12 mouse cellular contexts compared by ENCODE assay signal in the genomic region with DNA sequence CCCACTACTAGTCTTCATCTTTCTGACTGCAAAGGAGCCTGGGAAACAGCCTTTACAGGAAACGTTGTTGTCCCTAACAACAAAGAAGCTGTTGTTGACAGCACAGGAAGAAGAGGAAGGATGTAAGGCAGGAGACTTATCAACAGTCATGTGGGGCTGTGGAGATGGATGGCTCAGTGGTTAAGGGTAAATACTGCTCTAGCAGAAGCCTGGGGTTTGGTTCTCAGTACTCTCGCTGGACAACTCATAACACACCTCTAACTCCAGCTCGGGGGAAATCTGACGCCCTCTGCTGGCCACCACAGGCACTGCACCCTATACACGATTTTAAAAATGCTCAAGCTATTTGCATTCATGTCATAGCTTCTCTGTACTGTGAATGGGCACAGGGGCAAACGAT.
A peak's percentile ranks its signal among the peaks of the same experiment; 100 is the strongest.
DNase-seq lines count a peak whose midpoint lies in the region; ATAC-seq and TF ChIP-seq lines count a peak whose summit lies in the region.
"Had no signal": no experiment of that assay in that cellular context is flagged by ENCODE, and none has a peak within 500 bp of the region (broad histone marks: within the 10 kb centered on the region; RNA-seq: fewer than 3 reads in every experiment).

No protein-coding gene starts in this region.

- H3K4me1 ChIP-seq in forebrain, postnatal 0 days (ENCODE audit: insufficient read depth), result no peaks in the 10 kb centered on the region
- no peaks in the 10 kb centered on the region for H3K4me1 ChIP-seq in forebrain, embryonic 12.5 days

- no peak for ATAC-seq in forebrain, postnatal 0 days
- no peak for ATAC-seq in forebrain, embryonic 12.5 days (ENCODE audit: low FRiP score)
- peak; percentile 59 for ATAC-seq in common myeloid progenitor, adult 5-6 weeks (replicated peaks; ENCODE audit: low read depth, poor library complexity, severe bottlenecking)

- H3K27ac ChIP-seq in forebrain, postnatal 0 days (ENCODE audit: low read depth, low read length), result no peak overlapping the region
- H3K27ac ChIP-seq in forebrain, embryonic 12.5 days, result no peak overlapping the region
- H3K27ac ChIP-seq: embryonic facial prominence, embryonic 10.5 days; liver, embryonic 15.5 days had no signal

- no peak overlapping the region for H3K9ac ChIP-seq in forebrain, postnatal 0 days
- no peak overlapping the region for H3K9ac ChIP-seq in forebrain, embryonic 12.5 days
- H3K9ac ChIP-seq: liver, embryonic 15.5 days had no signal

- no peaks in the 10 kb centered on the region for H3K36me3 ChIP-seq in forebrain, postnatal 0 days (ENCODE audit: insufficient read depth)
- H3K36me3 ChIP-seq in forebrain, embryonic 12.5 days (replicated peaks), result no peaks in the 10 kb centered on the region
- H3K36me3 ChIP-seq: embryonic facial prominence, embryonic 10.5 days; liver, embryonic 15.5 days had no signal

- no peak for DNase-seq in forebrain, postnatal 0 days
- peak; percentile 32 for DNase-seq in lung, postnatal 10 days
- DNase-seq in lung, postnatal 25 days (ENCODE audit: low spot score), result no peak
- peak; percentile 37 for DNase-seq in thymus, postnatal 14 days
- no peak for DNase-seq in urinary bladder, adult 2 months (ENCODE audit: low spot score)
- DNase-seq in gastrocnemius, adult 8-10 months (ENCODE audit: low spot score in 2 of 2), result no peak
- DNase-seq: heart, postnatal 36 days had no signal

- no peaks in the 10 kb centered on the region for H3K9me3 ChIP-seq in forebrain, postnatal 0 days (ENCODE audit: low read length)
- no peaks in the 10 kb centered on the region for H3K9me3 ChIP-seq in forebrain, embryonic 12.5 days
- H3K9me3 ChIP-seq: embryonic facial prominence, embryonic 10.5 days; liver, embryonic 15.5 days had no signal

- no peak overlapping the region for H3K4me3 ChIP-seq in forebrain, postnatal 0 days (ENCODE audit: low read depth, low read length)
- no peak overlapping the region for H3K4me3 ChIP-seq in forebrain, embryonic 12.5 days (replicated peaks)
- H3K4me3 ChIP-seq: embryonic facial prominence, embryonic 10.5 days; liver, embryonic 15.5 days; myocyte had no signal

- no peaks in the 10 kb centered on the region for H3K27me3 ChIP-seq in forebrain, postnatal 0 days (ENCODE audit: insufficient read depth, low read length)
- H3K27me3 ChIP-seq in forebrain, embryonic 12.5 days, result 0 out of 2 replicates have a peak, but pooled peaks cover 2% of the 10 kb centered on the region
- H3K27me3 ChIP-seq: liver, embryonic 15.5 days had no signal

- no peak overlapping the region for H3K4me2 ChIP-seq in forebrain, postnatal 0 days (ENCODE audit: low read depth)
- H3K4me2 ChIP-seq in forebrain, embryonic 12.5 days, result no peak overlapping the region
- H3K4me2 ChIP-seq: liver, embryonic 15.5 days had no signal

- 33% methylated on average over 6 of the region's 6 CpGs for WGBS in forebrain, postnatal 0 days
- 45% methylated on average over 6 of the region's 6 CpGs for WGBS in forebrain, embryonic 12.5 days

- TF ChIP-seq CTCF in forebrain, postnatal 0 days (IDR thresholded peaks at IDR 0.05; ENCODE audit: low read depth), result peak; percentile 54

Comparison
In these comparisons a context has a peak if more than half of its experiments do, and no peak if none do; other contexts are left out.
1. DNase-seq: peak in lung, postnatal 10 days (single experiment) and thymus, postnatal 14 days (single experiment); none in forebrain, postnatal 0 days (single experiment), lung, postnatal 25 days (single experiment), urinary bladder, adult 2 months (single experiment) and gastrocnemius, adult 8-10 months (0 of 2).